Mouse (Mus musculus) retina, adult 2 months (tissue): ENCODE data around the gene Ksr2.

Experiments used
- DNase-seq: peaks from one replicate; pipeline ENCODE4 v3.0.0-alpha.2; 2012; ENCODE audit warnings: low read depth, low spot score

The Ksr2 gene

GRCm38 (mm10) chr5:117482013-117482412 is 68.2 kb downstream of the Ksr2 start:
- no peak for DNase-seq

- DNase-seq, result no peak
Measured at GRCm38 (mm10) chr5:117485411-117485810, 71.6 kb downstream of the Ksr2 start.

GRCm38 (mm10) chr5:117486092-117486491 is 72.3 kb downstream of the Ksr2 start:
- no peak for DNase-seq

GRCm38 (mm10) chr5:117488155-117488554 is 74.4 kb downstream of the Ksr2 start:
- no peak for DNase-seq

GRCm38 (mm10) chr5:117488670-117489325 is 75.0 kb downstream of the Ksr2 start:
- DNase-seq, result no peak

GRCm38 (mm10) chr5:117492933-117493863 is 79.4 kb downstream of the Ksr2 start:
- no peak for DNase-seq

GRCm38 (mm10) chr5:117493947-117494346 is 80.1 kb downstream of the Ksr2 start:
- peak; percentile 39 for DNase-seq

GRCm38 (mm10) chr5:117497084-117497483 is 83.3 kb downstream of the Ksr2 start:
- no peak for DNase-seq

- no peak for DNase-seq
Measured at GRCm38 (mm10) chr5:117502611-117503010, 88.8 kb downstream of the Ksr2 start.

GRCm38 (mm10) chr5:117504431-117504830 is 90.6 kb downstream of the Ksr2 start:
- DNase-seq, result no peak

GRCm38 (mm10) chr5:117505204-117505603 is 91.4 kb downstream of the Ksr2 start:
- peak; percentile 60 for DNase-seq

- no peak for DNase-seq
Measured at GRCm38 (mm10) chr5:117505769-117506168, 92.0 kb downstream of the Ksr2 start.

GRCm38 (mm10) chr5:117506406-117506805 is 92.6 kb downstream of the Ksr2 start:
- DNase-seq, result no peak

GRCm38 (mm10) chr5:117509511-117510375 is 95.9 kb downstream of the Ksr2 start:
- DNase-seq, result no peak

GRCm38 (mm10) chr5:117510864-117511263 is 97.1 kb downstream of the Ksr2 start:
- no peak for DNase-seq

- no peak for DNase-seq
Measured at GRCm38 (mm10) chr5:117515396-117515795, 101.6 kb downstream of the Ksr2 start.

GRCm38 (mm10) chr5:117515861-117516260 is 102.1 kb downstream of the Ksr2 start:
- DNase-seq, result no peak

GRCm38 (mm10) chr5:117516597-117516996 is 102.8 kb downstream of the Ksr2 start:
- peak; percentile 39 for DNase-seq

GRCm38 (mm10) chr5:117519858-117520495 is 106.2 kb downstream of the Ksr2 start:
- no peak for DNase-seq

- DNase-seq, result no peak
Measured at GRCm38 (mm10) chr5:117521156-117521555, 107.4 kb downstream of the Ksr2 start.

- DNase-seq, result no peak
Measured at GRCm38 (mm10) chr5:117521701-117522100, 107.9 kb downstream of the Ksr2 start.
